Mouse (Mus musculus): Measurements from ENCODE around the gene Armc6. TPM values are rescaled to one million over a fixed set of nuclear protein-coding genes. Genes with fewer than 3 reads are reported as not detected.

Gene Armc6
- polyA plus RNA-seq (2012; ENCODE audit: insufficient read depth, low replicate concordance) = 22.2 and 27.8 TPM in 2 replicates

- TF ChIP-seq GATA1 (IDR thresholded peaks at IDR 0.05; ENCODE audit: borderline replicate concordance, low read length) = no peak
- TF ChIP-seq FLI1 (IDR thresholded peaks at IDR 0.05; ENCODE audit: low read length) = no peak
- Histone ChIP-seq H3K4me3 (replicated peaks) (peak within 1 kb of the TSS; percentile 99), H3K4me1 (peaks cover 76% of the 10 kb centered on the region), H3K9me3 (no peaks in the 10 kb centered on the region), H3K27me3 (replicated peaks) (no peaks in the 10 kb centered on the region), H3K36me3 (replicated peaks; ENCODE audit: low read length) (peaks cover 55% of the 10 kb centered on the region)
Measured at GRCm38 (mm10) chr8:70234080-70234780, at the start of gene Armc6, which contains the start of gene Sugp2. TSS of gene Armc6 (minus strand) at chr8:70234466. TSS of gene Sugp2 (plus strand) at chr8:70234226.

DNA sequence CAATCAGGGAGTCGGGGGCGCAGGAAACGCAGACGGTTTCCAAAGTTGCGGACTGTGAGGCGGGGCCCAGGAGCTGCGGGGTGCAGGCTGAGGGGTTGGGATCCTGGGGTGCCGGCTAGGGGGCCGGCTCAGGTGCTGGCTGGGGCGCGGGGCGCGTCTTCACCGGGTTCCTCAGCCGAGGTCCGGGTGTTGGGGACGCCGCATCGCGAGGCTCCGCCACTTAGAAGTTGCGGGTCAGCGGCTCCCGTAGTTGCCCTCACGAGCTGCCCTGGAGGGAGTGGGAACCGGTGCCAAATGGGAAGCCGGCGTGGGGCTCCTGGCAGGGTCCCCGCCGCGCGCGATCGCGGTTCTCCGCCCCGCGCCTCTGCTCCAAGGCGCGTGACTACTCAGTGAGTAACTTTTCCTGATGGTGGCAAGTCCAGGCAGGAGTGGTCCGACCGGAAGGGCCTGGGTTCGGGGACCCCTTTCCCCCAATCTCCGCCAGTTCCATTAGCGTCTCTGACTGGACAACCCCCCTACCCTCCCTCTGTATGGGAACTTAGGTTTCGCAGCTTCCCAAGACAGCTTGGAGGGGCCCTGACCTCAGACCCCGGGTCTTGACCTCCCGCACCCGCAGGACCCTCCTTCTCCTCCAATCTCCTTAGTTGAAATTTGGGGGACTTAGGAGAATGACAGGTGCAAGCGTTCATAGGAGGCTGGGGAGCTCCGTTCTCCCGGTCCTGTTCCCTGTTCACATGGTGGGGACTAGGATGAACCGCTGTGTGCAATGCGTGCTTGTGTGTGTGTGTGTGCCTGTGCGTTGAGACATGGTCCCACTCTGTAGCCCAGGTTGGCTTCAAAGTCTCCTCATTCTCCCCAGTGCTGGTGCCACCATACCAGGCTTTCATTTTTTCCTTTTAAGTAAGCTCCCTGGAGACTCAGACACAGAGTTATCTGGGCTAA, 49.1 kb upstream of the Armc6 start:
- Histone ChIP-seq H3K4me3 (replicated peaks) (peak overlapping the region; percentile 92), H3K36me3 (replicated peaks; ENCODE audit: low read length) (peaks cover 52% of the 10 kb centered on the region), H3K4me1 (peaks cover 68% of the 10 kb centered on the region), H3K9me3 (no peaks in the 10 kb centered on the region), H3K27me3 (replicated peaks) (no peaks in the 10 kb centered on the region)
- no peak for TF ChIP-seq FLI1 (IDR thresholded peaks at IDR 0.05; ENCODE audit: low read length)
- no peak for TF ChIP-seq GATA1 (IDR thresholded peaks at IDR 0.05; ENCODE audit: borderline replicate concordance, low read length)

DNA sequence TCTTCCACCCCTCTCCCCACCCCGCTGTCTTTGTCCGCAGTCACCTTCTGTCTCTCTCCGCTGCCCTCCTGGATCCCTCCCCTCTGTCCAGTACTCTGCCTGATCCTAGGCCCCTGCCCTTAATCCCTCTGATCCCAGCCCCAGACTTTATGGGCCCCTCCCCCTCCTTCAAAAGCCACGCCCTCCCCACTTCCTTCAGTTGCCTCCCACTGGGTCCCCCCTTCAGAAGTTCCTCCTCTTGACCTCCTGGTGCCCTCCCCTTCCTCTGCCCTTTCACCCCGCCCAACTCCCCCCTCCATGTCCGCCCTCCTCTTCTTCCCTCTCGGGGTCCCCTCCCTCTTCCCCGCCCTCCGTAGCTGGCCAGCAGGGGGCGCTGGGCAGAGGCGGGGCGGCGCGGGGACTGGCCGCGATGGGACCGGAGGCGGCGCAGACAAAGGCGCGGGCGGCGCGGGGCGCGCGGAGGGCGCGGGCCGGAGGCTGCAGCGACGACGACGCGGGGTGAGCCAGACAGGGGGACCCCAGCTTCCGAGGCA, 48.4 kb upstream of the Armc6 start, which contains the start of gene Homer3:
TSS of gene Homer3 (plus strand) at position 225 of the 533 bp plus-strand sequence.
- no peaks in the 10 kb centered on the region for H3K27me3 ChIP-seq (replicated peaks)
- H3K9me3 ChIP-seq = no peaks in the 10 kb centered on the region
- H3K36me3 ChIP-seq (replicated peaks; ENCODE audit: low read length) = peaks cover 46% of the 10 kb centered on the region
- TF ChIP-seq FLI1 (IDR thresholded peaks at IDR 0.05; ENCODE audit: low read length) (no peak), GATA1 (IDR thresholded peaks at IDR 0.05; ENCODE audit: borderline replicate concordance, low read length) (no peak)
- H3K4me3 ChIP-seq (replicated peaks) = peak within 1 kb of the TSS; percentile 92
- H3K4me1 ChIP-seq = peaks cover 75% of the 10 kb centered on the region

- Histone ChIP-seq H3K4me1 (peaks cover 89% of the 10 kb centered on the region), H3K9me3 (no peaks in the 10 kb centered on the region), H3K27me3 (replicated peaks) (no peaks in the 10 kb centered on the region), H3K36me3 (replicated peaks; ENCODE audit: low read length) (peaks cover 32% of the 10 kb centered on the region), H3K4me3 (replicated peaks) (peak overlapping the region; percentile 51)
- TF ChIP-seq GATA1 (IDR thresholded peaks at IDR 0.05; ENCODE audit: borderline replicate concordance, low read length) (no peak), FLI1 (IDR thresholded peaks at IDR 0.05; ENCODE audit: low read length) (no peak)
Measured at GRCm38 (mm10) chr8:70281001-70281400, 46.7 kb upstream of the Armc6 start.

- peaks cover 22% of the 10 kb centered on the region for H3K36me3 ChIP-seq (replicated peaks; ENCODE audit: low read length)
- no peaks in the 10 kb centered on the region for H3K9me3 ChIP-seq
- peak overlapping the region; percentile 93 for H3K4me3 ChIP-seq (replicated peaks)
- TF ChIP-seq GATA1 (IDR thresholded peaks at IDR 0.05; ENCODE audit: borderline replicate concordance, low read length) (no peak), FLI1 (IDR thresholded peaks at IDR 0.05; ENCODE audit: low read length) (no peak)
- peaks cover 88% of the 10 kb centered on the region for H3K4me1 ChIP-seq
- H3K27me3 ChIP-seq (replicated peaks) = no peaks in the 10 kb centered on the region
Measured at GRCm38 (mm10) chr8:70279266-70279665, 45.0 kb upstream of the Armc6 start.

DNA sequence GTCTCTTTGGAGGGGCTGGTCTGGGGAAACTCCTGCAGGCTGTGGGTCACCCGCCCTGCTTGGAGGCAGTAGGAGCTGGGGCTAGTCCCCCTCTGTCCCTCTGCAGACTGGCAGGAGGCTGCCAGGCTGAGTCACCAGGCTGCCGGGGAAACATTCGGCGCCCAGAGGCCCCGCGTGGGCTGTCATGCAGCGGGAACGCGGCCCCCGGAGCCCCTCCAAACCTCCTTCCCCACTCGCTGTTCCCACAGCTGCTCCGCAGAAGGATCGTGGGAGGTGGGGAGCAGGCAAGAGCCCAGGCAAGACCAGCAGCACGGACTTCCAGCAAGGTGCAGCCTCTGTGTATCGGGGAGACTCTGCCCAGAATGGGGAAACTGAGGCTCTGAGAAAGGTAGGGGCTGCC, 43.9 kb upstream of the Armc6 start:
- Histone ChIP-seq H3K4me3 (replicated peaks) (peak overlapping the region; percentile 93), H3K27me3 (replicated peaks) (no peaks in the 10 kb centered on the region), H3K36me3 (replicated peaks; ENCODE audit: low read length) (peaks cover 22% of the 10 kb centered on the region), H3K9me3 (no peaks in the 10 kb centered on the region), H3K4me1 (peaks cover 93% of the 10 kb centered on the region)
- TF ChIP-seq FLI1 (IDR thresholded peaks at IDR 0.05; ENCODE audit: low read length) (no peak), GATA1 (IDR thresholded peaks at IDR 0.05; ENCODE audit: borderline replicate concordance, low read length) (no peak)

DNA sequence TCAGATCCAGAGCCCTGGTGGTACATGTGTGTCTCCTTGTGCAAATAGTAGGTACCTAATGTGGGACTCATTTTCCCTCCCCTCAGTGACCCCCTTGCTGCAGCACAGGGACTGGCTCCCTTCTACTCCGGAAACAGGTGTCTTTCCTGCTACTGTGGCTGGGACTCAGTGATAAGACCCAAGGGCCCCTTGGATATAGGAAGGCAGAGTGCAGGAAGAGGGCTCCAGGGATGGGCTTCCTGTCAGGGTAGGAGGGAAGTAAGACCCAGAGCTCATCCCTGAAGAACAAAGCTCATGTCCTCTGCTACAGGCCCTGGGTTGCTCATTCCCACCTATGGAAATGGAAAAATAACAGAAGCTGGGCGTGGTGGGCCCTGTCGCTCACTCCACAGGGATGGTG, 42.2 kb upstream of the Armc6 start:
- H3K36me3 ChIP-seq (replicated peaks; ENCODE audit: low read length) = peaks cover 22% of the 10 kb centered on the region
- TF ChIP-seq GATA1 (IDR thresholded peaks at IDR 0.05; ENCODE audit: borderline replicate concordance, low read length) = peak; percentile 16; the same call in 1 of the 3 replicates
- TF ChIP-seq FLI1 (IDR thresholded peaks at IDR 0.05; ENCODE audit: low read length) = peak; percentile 91
- peaks cover 98% of the 10 kb centered on the region for H3K4me1 ChIP-seq
- H3K4me3 ChIP-seq (replicated peaks) = peak overlapping the region; percentile 93
- H3K9me3 ChIP-seq = no peaks in the 10 kb centered on the region
- no peaks in the 10 kb centered on the region for H3K27me3 ChIP-seq (replicated peaks)

DNA sequence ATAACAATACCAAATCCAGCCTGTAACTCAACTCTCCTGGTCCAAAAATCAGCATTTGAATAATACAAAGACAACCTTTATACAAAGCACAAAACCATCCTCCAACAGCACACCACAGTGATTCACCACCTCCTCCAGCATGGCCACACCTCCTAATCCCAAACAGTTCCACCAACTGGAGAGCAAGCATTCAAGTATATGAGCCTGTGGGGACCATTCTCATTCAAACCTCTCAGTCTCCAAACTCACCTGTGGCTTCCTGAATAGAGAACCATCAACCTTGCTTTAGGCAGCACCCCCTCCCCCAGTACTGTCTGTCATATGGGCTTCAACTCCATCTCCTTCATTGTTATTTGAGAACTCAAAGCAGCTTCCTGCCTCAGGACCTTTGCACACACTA, 40.1 kb upstream of the Armc6 start:
- peaks cover 94% of the 10 kb centered on the region for H3K4me1 ChIP-seq
- no peak for TF ChIP-seq GATA1 (IDR thresholded peaks at IDR 0.05; ENCODE audit: borderline replicate concordance, low read length)
- no peak for TF ChIP-seq FLI1 (IDR thresholded peaks at IDR 0.05; ENCODE audit: low read length)
- H3K36me3 ChIP-seq (replicated peaks; ENCODE audit: low read length) = peaks cover 11% of the 10 kb centered on the region
- no peaks in the 10 kb centered on the region for H3K27me3 ChIP-seq (replicated peaks)
- no peaks in the 10 kb centered on the region for H3K9me3 ChIP-seq
- H3K4me3 ChIP-seq (replicated peaks) = no peak overlapping the region

- Histone ChIP-seq H3K9me3 (no peaks in the 10 kb centered on the region), H3K27me3 (replicated peaks) (no peaks in the 10 kb centered on the region), H3K36me3 (replicated peaks; ENCODE audit: low read length) (peaks cover 11% of the 10 kb centered on the region), H3K4me1 (peaks cover 94% of the 10 kb centered on the region), H3K4me3 (replicated peaks) (peak overlapping the region; percentile 78)
- no peak for TF ChIP-seq GATA1 (IDR thresholded peaks at IDR 0.05; ENCODE audit: borderline replicate concordance, low read length)
- no peak for TF ChIP-seq FLI1 (IDR thresholded peaks at IDR 0.05; ENCODE audit: low read length)
Measured at GRCm38 (mm10) chr8:70272949-70273348, 38.7 kb upstream of the Armc6 start.
